Mouse (Mus musculus) olfactory bulb, adult 2 months (tissue): ENCODE data around the gene Trpc3. TPM values are rescaled to one million over a fixed set of nuclear protein-coding genes. Genes with fewer than 3 reads are reported as not detected.
A peak's percentile ranks its signal among the peaks of the same experiment; 100 is the strongest.

Experiments
- H3K27ac ChIP-seq: fragments of 200-500 bp; 2 replicates; pipeline ENCODE4 v1.5.1; 2012; ENCODE audit warnings: low read depth, low read length; ENCODE audit not compliant: insufficient read depth
- H3K4me1 ChIP-seq: fragments of 200-500 bp; 2 replicates; pipeline ENCODE4 v1.6.1; 2012; ENCODE audit warnings: low read length; ENCODE audit not compliant: control insufficient read depth, insufficient read depth
- H3K4me3 ChIP-seq: fragments of 200-500 bp; 2 replicates; pipeline ENCODE4 v1.5.1; 2012; ENCODE audit warnings: mild to moderate bottlenecking, low read depth, low read length, moderate library complexity; ENCODE audit not compliant: insufficient read depth
- CTCF ChIP-seq: fragments of 200-500 bp; IDR thresholded peaks from 2 replicates; pipeline ENCODE4 v1.5.1; 2012; ENCODE audit warnings: low read depth, mild to moderate bottlenecking, low read length, moderate library complexity; ENCODE audit not compliant: insufficient read depth
- POLR2A ChIP-seq: fragments of 200-500 bp; IDR thresholded peaks from 2 replicates; pipeline ENCODE4 v1.6.1; 2012; ENCODE audit warnings: mild to moderate bottlenecking, low read depth, low read length, moderate library complexity; ENCODE audit not compliant: insufficient read depth
- WGBS: fragments of 180-500 bp; shearing (Covaris S2); methylation state at CpG from one replicate; pipeline ENCODE4 v1.1.7; 2018; 5-methylcytosine and 5-hydroxymethylcytosine counted together
- polyA plus RNA-seq: library from polyadenylated mRNA; stranded (reverse); fragments of >200 nt; gene quantifications from 2 replicates; pipeline ENCODE4 v1.2.4, GENCODE M21; 2012; ENCODE audit warnings: low replicate concordance; ENCODE audit not compliant: missing spikeins, insufficient read depth, insufficient read length

The Trpc3 gene
- polyA plus RNA-seq, result not detected in 2 replicates

DNA sequence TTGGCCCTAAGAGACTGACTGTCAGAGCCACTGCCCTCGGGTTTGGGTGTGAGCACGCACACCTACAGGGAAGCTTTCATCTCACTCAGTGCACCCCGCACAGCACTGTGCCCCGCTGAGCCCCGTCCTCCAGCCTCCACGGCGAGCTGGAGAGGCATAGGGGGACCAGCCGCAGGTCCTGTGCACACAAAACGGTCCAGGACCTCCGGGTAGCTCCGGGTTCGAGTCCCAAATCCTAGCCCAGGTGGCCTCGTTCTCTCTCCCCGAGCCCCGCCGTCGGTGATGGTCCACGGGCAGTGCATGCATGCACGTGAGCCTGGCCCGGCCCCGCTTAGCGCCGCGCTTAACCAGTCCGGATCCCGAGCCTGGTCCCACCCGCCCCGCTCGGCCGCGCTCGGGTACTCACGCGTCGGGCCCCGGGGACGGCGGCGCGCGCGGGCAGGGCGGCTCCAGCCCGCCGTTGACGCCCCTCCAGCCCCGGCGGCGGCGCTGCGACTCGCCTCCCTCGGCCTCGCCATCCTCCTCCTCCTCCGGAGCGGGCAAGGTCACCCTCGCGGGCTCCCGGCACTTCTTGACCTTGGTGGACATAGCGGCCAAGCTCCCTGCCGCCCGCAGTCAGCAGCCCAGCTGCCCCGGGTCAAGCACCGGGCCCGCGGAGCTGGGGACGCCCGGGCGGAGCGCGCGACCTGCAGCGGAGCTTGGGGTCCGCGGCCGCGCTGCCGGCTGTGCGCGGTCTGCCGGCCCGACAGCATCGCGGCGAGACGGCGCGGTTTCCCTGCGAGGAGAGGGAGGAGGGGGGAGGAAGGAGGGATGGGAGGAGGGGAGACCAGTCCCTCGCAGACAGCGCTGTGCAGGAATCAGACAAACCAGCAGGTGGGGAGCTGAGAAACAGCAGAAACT is at the start of gene Trpc3:
TSS of gene Trpc3 (minus strand) at position 776 of the 900 bp plus-strand sequence.
- H3K4me1 ChIP-seq, result peaks cover 4% of the 10 kb centered on the region; the same call in 1 of the 2 replicates
- peak within 1 kb of the TSS; percentile 43; the same call in 1 of the 2 replicates for H3K27ac ChIP-seq
- TF ChIP-seq POLR2A (no peak), CTCF (peak; percentile 13; the same call in 1 of the 2 replicates)
- under 1% methylated on average over 89 of the region's 91 CpGs for WGBS
- peak within 1 kb of the TSS; percentile 86 for H3K4me3 ChIP-seq

DNA sequence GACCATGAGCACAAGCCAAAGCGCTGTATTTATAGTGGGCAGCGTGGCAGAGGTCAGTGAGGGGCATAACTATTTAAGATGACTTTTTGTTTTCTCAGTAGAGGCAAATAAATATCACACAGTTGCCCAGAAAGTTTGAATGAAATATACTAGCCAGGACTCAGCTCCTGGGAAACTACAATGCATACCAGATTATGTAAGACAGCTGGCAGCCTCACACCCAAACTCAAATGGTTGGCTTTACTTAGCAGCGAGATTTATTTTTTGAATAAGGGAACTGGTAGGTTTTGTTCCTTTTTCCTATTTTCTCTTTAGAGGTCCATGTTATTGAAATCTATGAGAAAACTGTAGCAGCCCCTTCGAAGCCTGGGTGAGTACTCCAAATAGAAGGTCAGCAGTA is 48.1 kb upstream of the Trpc3 start:
- Histone ChIP-seq H3K4me1 (no peaks in the 10 kb centered on the region), H3K4me3 (no peak overlapping the region), H3K27ac (no peak overlapping the region)
- WGBS, result 65% methylated on average over 4 of the region's 4 CpGs
- TF ChIP-seq CTCF (no peak), POLR2A (no peak)

- Histone ChIP-seq H3K27ac (no peak overlapping the region), H3K4me3 (no peak overlapping the region), H3K4me1 (no peaks in the 10 kb centered on the region)
- TF ChIP-seq POLR2A, result no peak
- no peak for TF ChIP-seq CTCF
- 81% methylated on average over 4 of the region's 4 CpGs for WGBS
These were observed 43.1 kb upstream of the Trpc3 start for GRCm38 (mm10) chr3:36733075-36733474.

- no peak overlapping the region for H3K4me3 ChIP-seq
- no peak for TF ChIP-seq POLR2A
- no peak overlapping the region for H3K27ac ChIP-seq
- 31% methylated on average over 8 of the region's 8 CpGs for WGBS
- peaks cover 3% of the 10 kb centered on the region for H3K4me1 ChIP-seq
These were observed 36.6 kb upstream of the Trpc3 start for GRCm38 (mm10) chr3:36726545-36726944.

DNA sequence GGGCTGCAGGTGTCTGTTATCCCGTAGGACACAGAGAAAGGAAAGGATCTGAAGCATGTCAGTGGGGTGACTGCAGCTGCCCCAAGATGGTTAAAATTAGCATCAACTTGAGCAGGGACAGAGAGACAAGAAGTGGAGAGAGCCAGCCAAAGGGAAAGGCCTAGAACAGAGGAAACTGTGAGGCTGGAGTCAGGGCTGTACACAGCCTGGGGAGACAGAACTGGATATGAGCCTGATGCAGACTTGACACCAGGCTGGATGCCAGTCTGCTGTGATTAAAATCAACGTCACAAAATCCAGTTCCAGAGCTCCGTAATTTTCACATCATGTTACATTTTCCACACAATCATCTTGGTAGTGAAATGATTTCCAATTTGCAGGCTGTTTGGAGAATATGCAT is 31.9 kb upstream of the Trpc3 start:
- peaks cover 3% of the 10 kb centered on the region for H3K4me1 ChIP-seq
- WGBS, result 65% methylated on average over 3 of the region's 3 CpGs
- no peak overlapping the region for H3K4me3 ChIP-seq
- no peak overlapping the region for H3K27ac ChIP-seq
- no peak for TF ChIP-seq CTCF
- TF ChIP-seq POLR2A, result no peak

DNA sequence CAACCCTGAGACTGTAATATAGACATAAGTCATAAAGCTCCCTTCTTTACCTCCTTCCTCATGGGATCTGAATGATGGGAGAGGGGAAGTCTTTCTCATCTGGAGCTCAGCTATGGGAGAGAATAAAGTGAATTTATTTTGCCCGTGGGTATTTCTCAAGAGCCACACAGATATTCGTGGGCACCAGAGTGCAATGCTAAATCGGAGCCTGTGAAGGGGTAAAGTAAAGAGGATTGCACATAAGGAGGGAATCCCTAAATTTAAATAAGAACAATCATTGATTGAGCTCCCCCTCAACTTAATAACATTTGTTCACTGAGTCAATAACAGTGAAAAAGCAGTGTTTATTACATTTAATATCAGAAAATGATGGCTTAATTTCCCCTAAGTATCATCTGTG is 19.6 kb upstream of the Trpc3 start:
- TF ChIP-seq CTCF (no peak), POLR2A (no peak)
- 91% methylated on average over 3 of the region's 3 CpGs for WGBS
- H3K4me3 ChIP-seq, result no peak overlapping the region

GRCm38 (mm10) chr3:36690292-36690650 is 304 bp upstream of the Trpc3 start:
- WGBS, result 10% methylated on average over 7 of the region's 7 CpGs
- TF ChIP-seq POLR2A, result no peak
- TF ChIP-seq CTCF, result no peak
- H3K27ac ChIP-seq, result no peak overlapping the region
- peaks cover 4% of the 10 kb centered on the region; the same call in 1 of the 2 replicates for H3K4me1 ChIP-seq
- peak overlapping the region; percentile 86 for H3K4me3 ChIP-seq

More for the DNA sequence above, 19.6 kb upstream of the Trpc3 start:
- Histone ChIP-seq H3K4me1 (no peaks in the 10 kb centered on the region), H3K27ac (no peak overlapping the region)

DNA sequence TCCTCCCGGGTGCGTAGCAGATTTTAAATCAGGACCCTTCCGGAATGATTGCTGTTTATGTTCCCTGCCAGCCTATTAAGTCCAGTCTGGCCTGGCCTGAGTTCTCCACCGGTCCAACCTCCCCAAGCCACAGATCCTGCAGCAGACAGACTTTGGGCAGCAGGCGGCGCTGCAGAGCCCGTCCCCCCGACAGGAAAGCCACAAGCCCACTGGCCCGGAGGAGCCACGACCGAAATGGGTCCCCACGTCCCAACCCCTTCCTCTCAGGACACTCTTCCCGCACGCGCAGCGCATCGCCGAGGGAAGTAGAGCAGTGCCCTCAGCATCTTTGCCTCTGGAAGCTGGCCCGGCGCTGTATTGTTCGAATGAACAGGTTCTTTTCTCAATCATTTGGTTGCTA is 1.1 kb downstream of the Trpc3 start:
- TF ChIP-seq CTCF (peak; percentile 52), POLR2A (no peak)
- peaks cover 4% of the 10 kb centered on the region; the same call in 1 of the 2 replicates for H3K4me1 ChIP-seq
- 3% methylated on average over 21 of the region's 21 CpGs for WGBS
- peak overlapping the region; percentile 86 for H3K4me3 ChIP-seq
- H3K27ac ChIP-seq, result no peak overlapping the region

- Histone ChIP-seq H3K4me1 (no peaks in the 10 kb centered on the region), H3K4me3 (no peak overlapping the region), H3K27ac (no peak overlapping the region)
- TF ChIP-seq CTCF (no peak), POLR2A (no peak)
- WGBS, result 70% methylated on average over 1 of the region's 1 CpGs
These were observed 14.1 kb downstream of the Trpc3 start for GRCm38 (mm10) chr3:36675822-36676221.
